Mouse (Mus musculus): ENCODE measurements around the gene Rbfox3. TPM values are rescaled to one million over a fixed set of nuclear protein-coding genes. Genes with fewer than 3 reads are reported as not detected.

Rbfox3 gene
- polyA plus RNA-seq, 1 experiment: 117 TPM

DNA sequence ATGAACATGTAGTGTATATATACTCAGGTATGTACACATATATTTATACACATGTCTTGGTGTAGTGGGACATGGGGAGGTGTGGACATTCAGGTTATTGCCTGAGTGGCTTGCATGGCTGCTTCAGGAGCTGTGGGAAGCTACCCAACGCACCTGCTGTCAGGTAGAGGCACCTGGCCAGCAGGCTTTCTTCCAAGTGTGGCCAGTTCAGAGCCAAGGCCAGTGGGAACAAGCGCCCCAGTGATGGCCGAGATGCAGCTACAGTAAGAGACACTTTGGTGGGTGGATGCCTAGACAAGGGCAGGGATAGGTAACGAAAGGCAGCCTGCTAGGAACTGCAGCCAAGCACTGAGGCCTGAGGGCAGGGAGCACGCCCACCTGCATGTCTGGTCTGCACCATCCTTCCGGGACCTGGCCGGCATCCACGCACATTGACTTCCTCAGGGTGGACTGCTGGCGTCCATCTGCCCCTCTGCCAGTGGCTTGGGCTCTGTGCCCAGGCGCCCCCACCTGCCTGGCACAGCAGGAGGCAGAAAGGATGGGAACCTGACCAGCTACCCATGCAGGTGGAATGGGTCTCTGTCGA lies 160.6 kb downstream of the Rbfox3 start:
- no peak for TF ChIP-seq CTCF (IDR thresholded peaks at IDR 0.05; ENCODE audit: extremely low read depth, insufficient read depth, low read length)
- TF ChIP-seq POLR2A (IDR thresholded peaks at IDR 0.05; ENCODE audit: extremely low read depth, insufficient read depth, low read length): no peak
- Histone ChIP-seq H3K27ac (ENCODE audit: insufficient read depth, low read length) (no peak overlapping the region), H3K4me3 (ENCODE audit: insufficient read depth, low read length) (no peak overlapping the region), H3K4me1 (ENCODE audit: control insufficient read depth, insufficient read depth, low read length) (peaks cover 36% of the 10 kb centered on the region)

DNA sequence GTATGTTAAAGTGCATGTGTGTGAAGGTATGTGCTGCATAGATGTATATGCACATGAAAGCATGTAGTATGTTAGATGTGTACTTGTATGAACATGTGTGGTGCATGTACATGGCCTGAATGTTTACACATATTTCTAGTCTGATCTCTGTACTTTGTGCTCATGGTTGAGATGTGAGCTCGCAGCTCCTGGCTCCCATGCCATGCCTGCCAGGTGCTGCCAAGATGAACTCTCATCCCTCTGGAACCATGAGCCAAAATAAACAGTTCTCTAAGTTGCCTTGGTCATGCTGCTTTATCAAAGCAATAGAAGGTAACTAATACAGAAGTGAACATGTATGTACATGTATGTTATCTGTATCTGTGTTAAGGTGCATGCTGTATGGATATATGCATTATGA lies 161.9 kb downstream of the Rbfox3 start:
- H3K4me1 ChIP-seq (ENCODE audit: control insufficient read depth, insufficient read depth, low read length): peaks cover 33% of the 10 kb centered on the region
- no peak for TF ChIP-seq CTCF (IDR thresholded peaks at IDR 0.05; ENCODE audit: extremely low read depth, insufficient read depth, low read length)
- TF ChIP-seq POLR2A (IDR thresholded peaks at IDR 0.05; ENCODE audit: extremely low read depth, insufficient read depth, low read length): no peak

DNA sequence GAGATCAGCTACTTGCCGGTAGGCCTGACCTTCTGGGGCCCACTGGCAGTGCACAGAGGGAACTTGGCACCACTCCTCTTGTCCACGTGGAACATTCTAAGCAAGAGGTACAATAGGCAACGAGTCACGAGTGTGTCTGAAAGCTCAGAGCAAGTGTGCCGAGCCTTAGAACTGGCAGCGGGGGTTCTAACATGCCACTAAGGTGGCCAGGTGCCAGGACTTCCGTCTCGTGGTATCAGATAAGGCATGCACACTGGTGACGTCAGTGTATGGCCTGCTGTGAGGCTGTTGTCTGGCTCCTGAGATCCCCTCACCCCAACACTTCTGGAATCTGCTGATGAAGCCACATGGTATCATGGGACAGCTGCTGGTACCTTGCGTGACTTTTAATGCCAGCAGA lies 162.8 kb downstream of the Rbfox3 start:
- H3K4me1 ChIP-seq (ENCODE audit: control insufficient read depth, insufficient read depth, low read length): peaks cover 25% of the 10 kb centered on the region
- TF ChIP-seq CTCF (IDR thresholded peaks at IDR 0.05; ENCODE audit: extremely low read depth, insufficient read depth, low read length): no peak
- TF ChIP-seq POLR2A (IDR thresholded peaks at IDR 0.05; ENCODE audit: extremely low read depth, insufficient read depth, low read length): no peak
- no peak overlapping the region for H3K4me3 ChIP-seq (ENCODE audit: insufficient read depth, low read length)
- H3K27ac ChIP-seq (ENCODE audit: insufficient read depth, low read length): no peak overlapping the region

More for the DNA sequence above, 161.9 kb downstream of the Rbfox3 start:
- no peak overlapping the region for H3K27ac ChIP-seq (ENCODE audit: insufficient read depth, low read length)
- no peak overlapping the region for H3K4me3 ChIP-seq (ENCODE audit: insufficient read depth, low read length)

DNA sequence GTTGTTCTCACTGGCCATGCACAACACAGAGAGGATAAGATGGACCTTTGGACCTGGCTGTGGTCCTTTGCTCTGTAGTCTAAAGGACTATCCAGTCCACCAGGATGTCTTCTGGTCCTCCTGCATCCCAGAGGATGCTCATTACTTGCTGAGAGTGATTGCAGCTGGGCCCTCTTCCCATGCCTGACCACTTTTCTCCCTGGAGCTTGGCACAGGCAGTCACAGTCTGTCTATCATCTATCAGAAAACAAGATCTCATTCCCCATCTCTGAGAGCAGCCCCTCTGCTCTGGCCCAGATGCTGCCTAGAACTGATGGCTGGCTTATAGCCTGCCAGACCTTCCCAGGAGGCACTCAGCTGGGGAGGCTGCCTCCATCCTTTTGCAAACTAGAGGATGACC lies 166.1 kb downstream of the Rbfox3 start:
- no peak for TF ChIP-seq POLR2A (IDR thresholded peaks at IDR 0.05; ENCODE audit: extremely low read depth, insufficient read depth, low read length)
- no peak for TF ChIP-seq CTCF (IDR thresholded peaks at IDR 0.05; ENCODE audit: extremely low read depth, insufficient read depth, low read length)
- Histone ChIP-seq H3K27ac (ENCODE audit: insufficient read depth, low read length) (peak overlapping the region; percentile 6; the same call in 1 of the 2 replicates), H3K4me3 (ENCODE audit: insufficient read depth, low read length) (no peak overlapping the region)

DNA sequence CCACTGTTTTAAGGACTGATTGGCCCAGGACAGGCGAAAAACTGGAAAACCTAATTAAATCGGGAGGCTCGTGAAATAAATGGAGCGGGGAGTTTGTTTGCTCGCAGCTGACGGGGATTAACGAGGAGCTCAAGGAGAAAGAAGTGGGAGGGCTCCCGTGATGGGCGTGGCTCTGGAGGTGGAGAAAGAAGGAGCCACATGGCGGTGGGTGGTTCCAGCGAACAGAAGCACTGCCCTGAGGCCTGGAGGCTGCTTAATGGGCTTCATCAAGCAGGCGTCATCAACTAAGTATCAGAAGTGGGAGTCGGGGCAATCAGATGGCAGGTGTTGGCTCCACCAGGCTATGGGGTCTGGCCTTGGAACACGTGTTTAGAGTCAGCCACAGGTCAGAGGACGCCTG lies 166.6 kb downstream of the Rbfox3 start:
- H3K27ac ChIP-seq (ENCODE audit: insufficient read depth, low read length): no peak overlapping the region
- no peak overlapping the region for H3K4me3 ChIP-seq (ENCODE audit: insufficient read depth, low read length)
- peaks cover 21% of the 10 kb centered on the region for H3K4me1 ChIP-seq (ENCODE audit: control insufficient read depth, insufficient read depth, low read length)
- no peak for TF ChIP-seq CTCF (IDR thresholded peaks at IDR 0.05; ENCODE audit: extremely low read depth, insufficient read depth, low read length)
- no peak for TF ChIP-seq POLR2A (IDR thresholded peaks at IDR 0.05; ENCODE audit: extremely low read depth, insufficient read depth, low read length)

More for the DNA sequence above, 166.1 kb downstream of the Rbfox3 start:
- peaks cover 18% of the 10 kb centered on the region for H3K4me1 ChIP-seq (ENCODE audit: control insufficient read depth, insufficient read depth, low read length)

DNA sequence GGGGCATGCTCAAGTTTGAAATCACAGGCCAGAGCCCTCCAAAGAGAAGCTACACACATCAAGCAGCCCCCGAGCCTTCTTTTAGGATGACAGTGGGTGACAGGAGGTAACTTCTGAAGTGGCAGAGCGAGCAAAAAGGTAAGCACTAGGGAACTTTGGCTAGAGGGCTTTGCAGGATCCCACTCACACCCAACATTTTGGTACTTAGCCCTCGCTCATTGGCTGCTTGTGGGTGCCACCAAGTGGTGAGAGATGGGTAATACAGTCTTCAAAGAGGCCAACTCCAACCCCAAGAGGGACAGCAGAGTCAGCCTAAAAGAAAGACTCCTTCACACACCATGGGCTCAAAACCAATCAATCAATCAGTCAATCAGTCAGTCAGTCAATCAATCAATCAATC lies 168.6 kb downstream of the Rbfox3 start:
- H3K4me1 ChIP-seq (ENCODE audit: control insufficient read depth, insufficient read depth, low read length): peaks cover 17% of the 10 kb centered on the region
- TF ChIP-seq POLR2A (IDR thresholded peaks at IDR 0.05; ENCODE audit: extremely low read depth, insufficient read depth, low read length) (no peak), CTCF (IDR thresholded peaks at IDR 0.05; ENCODE audit: extremely low read depth, insufficient read depth, low read length) (peak; percentile 73)
- no peak overlapping the region for H3K27ac ChIP-seq (ENCODE audit: insufficient read depth, low read length)
- H3K4me3 ChIP-seq (ENCODE audit: insufficient read depth, low read length): no peak overlapping the region

DNA sequence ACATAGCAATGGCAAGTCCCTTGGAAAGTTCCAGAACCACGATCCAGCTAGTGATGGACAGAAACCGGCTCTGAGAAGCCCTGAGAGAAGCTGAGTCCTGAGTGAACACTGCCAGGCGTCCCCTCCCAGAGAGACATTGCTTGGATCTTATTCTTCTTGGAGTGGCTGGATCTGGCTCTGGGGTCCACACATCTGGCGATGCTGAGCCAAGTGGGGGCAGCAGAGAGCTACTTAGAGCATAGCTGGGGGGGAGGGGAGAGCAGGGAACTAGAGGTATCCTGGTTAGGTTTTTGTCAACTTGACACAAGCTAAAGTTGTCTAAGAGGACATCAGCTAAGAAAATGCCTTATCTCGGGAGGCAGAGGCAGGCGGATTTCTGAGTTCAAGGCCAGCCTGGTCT lies 170.1 kb downstream of the Rbfox3 start:
- TF ChIP-seq CTCF (IDR thresholded peaks at IDR 0.05; ENCODE audit: extremely low read depth, insufficient read depth, low read length) (peak; percentile 48), POLR2A (IDR thresholded peaks at IDR 0.05; ENCODE audit: extremely low read depth, insufficient read depth, low read length) (no peak)
- H3K27ac ChIP-seq (ENCODE audit: insufficient read depth, low read length): no peak overlapping the region
- no peak overlapping the region for H3K4me3 ChIP-seq (ENCODE audit: insufficient read depth, low read length)
- peaks cover 16% of the 10 kb centered on the region for H3K4me1 ChIP-seq (ENCODE audit: control insufficient read depth, insufficient read depth, low read length)

DNA sequence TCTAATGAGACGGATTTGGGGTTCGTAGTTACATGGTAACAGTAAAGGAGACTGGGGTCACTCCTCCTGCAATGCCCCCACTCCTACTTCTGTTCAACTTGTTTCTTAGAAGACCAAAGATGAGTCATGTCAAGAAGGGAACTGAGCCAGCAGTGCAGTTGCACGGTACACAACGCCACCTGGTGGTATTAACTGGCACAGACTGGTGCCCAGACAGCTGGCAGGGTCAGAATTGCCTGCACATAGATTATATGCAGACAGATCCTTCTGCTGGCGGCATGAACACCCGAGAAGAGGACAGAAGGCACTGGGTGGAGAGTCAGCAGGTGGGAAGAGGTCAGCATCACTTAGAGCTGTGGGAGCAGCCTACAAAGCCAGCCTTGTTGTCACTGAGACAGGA lies 171.4 kb downstream of the Rbfox3 start:
- H3K4me1 ChIP-seq (ENCODE audit: control insufficient read depth, insufficient read depth, low read length): peaks cover 11% of the 10 kb centered on the region
- H3K27ac ChIP-seq (ENCODE audit: insufficient read depth, low read length): no peak overlapping the region
- H3K4me3 ChIP-seq (ENCODE audit: insufficient read depth, low read length): no peak overlapping the region
- TF ChIP-seq POLR2A (IDR thresholded peaks at IDR 0.05; ENCODE audit: extremely low read depth, insufficient read depth, low read length): no peak
- TF ChIP-seq CTCF (IDR thresholded peaks at IDR 0.05; ENCODE audit: extremely low read depth, insufficient read depth, low read length): peak; percentile 78

DNA sequence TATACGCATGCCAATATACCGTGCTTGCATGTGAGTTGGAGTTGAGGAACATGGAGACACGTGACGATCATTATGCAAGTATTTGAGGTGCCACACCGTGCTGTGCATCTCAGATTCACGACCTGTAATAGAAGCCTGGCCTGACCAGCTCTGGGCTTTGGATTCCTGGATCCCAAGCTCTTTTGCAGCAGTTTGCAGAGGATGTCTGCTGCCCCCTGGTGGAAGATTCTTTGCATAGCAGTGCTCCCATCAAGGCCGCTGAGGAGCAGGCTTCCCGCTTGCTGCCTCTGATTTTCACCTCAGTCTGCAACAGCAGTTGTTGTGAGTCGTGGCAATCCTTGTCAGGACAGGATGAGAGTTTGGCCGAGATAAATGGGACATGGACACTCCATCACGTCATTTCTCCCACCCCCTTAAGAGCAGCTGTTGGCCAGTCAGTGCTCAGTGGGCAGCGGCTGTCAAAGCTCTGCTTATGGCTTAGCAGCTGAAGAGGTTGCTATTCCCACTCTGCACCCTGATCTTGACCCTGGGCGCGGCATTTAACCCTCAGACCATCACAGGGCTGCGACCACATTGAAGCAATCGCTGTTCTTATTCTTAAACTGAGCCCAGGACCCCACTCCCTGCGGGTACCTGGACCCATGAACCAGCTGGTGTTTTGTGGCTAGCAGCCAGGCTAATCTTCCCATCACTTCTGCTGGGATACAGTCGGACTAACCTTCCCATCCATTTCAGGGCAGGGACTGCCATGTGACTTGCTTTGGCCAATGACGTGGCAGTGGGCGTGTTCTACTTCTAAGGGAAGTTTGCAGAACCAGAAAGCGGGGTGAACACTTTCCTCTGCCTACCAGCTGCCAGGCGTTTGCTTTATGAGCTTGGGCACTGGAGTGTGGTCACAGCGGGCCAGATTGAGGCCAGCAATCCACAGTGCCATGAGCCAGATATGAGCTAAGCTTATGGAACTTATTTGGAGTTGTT lies 172.3 kb downstream of the Rbfox3 start:
- TF ChIP-seq CTCF (IDR thresholded peaks at IDR 0.05; ENCODE audit: extremely low read depth, insufficient read depth, low read length): peak; percentile 93
- TF ChIP-seq POLR2A (IDR thresholded peaks at IDR 0.05; ENCODE audit: extremely low read depth, insufficient read depth, low read length): no peak
- peaks cover 9% of the 10 kb centered on the region for H3K4me1 ChIP-seq (ENCODE audit: control insufficient read depth, insufficient read depth, low read length)
- no peak overlapping the region for H3K27ac ChIP-seq (ENCODE audit: insufficient read depth, low read length)
- no peak overlapping the region for H3K4me3 ChIP-seq (ENCODE audit: insufficient read depth, low read length)
